ENCODE assay signal across 13 mouse cellular contexts in the genomic region with DNA sequence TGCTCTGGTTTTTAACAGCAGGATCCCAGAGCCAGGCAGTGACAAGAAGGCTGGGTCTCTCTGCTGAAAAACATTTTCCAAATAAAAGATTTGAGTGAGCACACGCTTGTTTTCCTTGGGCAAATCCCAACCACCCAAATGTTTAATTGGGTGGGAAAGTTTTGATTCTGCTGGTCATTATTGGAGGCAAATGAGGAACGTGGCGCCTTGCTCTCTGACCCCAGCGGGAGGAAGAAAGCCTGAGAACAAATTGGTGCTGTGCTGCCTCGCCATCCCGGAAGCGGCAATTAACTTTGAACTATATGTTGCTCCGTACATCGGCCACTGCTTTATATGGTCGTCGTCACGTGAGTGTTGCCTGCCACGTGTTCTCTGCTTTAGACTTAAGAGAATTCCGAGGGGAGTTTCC.
A peak's percentile ranks its signal among the peaks of the same experiment; 100 is the strongest.
DNase-seq lines count a peak whose midpoint lies in the region; ATAC-seq and TF ChIP-seq lines count a peak whose summit lies in the region.
"Had no signal": no experiment of that assay in that cellular context is flagged by ENCODE, and none has a peak within 500 bp of the region (broad histone marks: within the 10 kb centered on the region; RNA-seq: fewer than 3 reads in every experiment).

No protein-coding gene starts in this region.

- no peak overlapping the region for H3K9ac ChIP-seq in heart, embryonic 16.5 days (ENCODE audit: low read length)
- no peak overlapping the region for H3K9ac ChIP-seq in limb, embryonic 14.5 days (ENCODE audit: low read depth, low read length, severe bottlenecking)
- H3K9ac ChIP-seq: hindbrain, embryonic 14.5 days had no signal

- H3K27me3 ChIP-seq in heart, embryonic 16.5 days (ENCODE audit: control insufficient read depth, insufficient read depth, low read length) = no peaks in the 10 kb centered on the region
- no peaks in the 10 kb centered on the region for H3K27me3 ChIP-seq in limb, embryonic 14.5 days (ENCODE audit: control insufficient read depth, insufficient read depth, low read length)

- 0 out of 2 replicates have a peak, but pooled peaks have one; percentile 14 for ATAC-seq in heart, embryonic 16.5 days (replicated peaks; ENCODE audit: extremely low read depth, insufficient read depth, low FRiP score)
- ATAC-seq in limb, embryonic 14.5 days (ENCODE audit: low FRiP score, low read depth) = peak; percentile 37; the same call in 1 of the 2 replicates

- DNase-seq in embryo, embryonic 10.5 days (ENCODE audit: low spot score) = peak; percentile 13
- no peak for DNase-seq in embryo, embryonic 9.5 days (ENCODE audit: extremely low spot score)
- peak; percentile 29 to 53 for DNase-seq in kidney, postnatal 4 days
- DNase-seq in kidney, adult 8-10 months = no peak
- DNase-seq in limb, embryonic 14.5 days (ENCODE audit: low spot score) = peak; percentile 47
- no peak for DNase-seq in layer of hippocampus, postnatal 36 days
- DNase-seq in T-cell, adult 2 months (ENCODE audit: low spot score) = no peak
- DNase-seq: cerebellum, adult 11-12 months; left cerebral cortex, postnatal 4 days; midbrain, embryonic 14.5 days; thymus, postnatal 14 days had no signal

- no peaks in the 10 kb centered on the region for H3K36me3 ChIP-seq in heart, embryonic 16.5 days (ENCODE audit: control insufficient read depth, insufficient read depth)
- H3K36me3 ChIP-seq in limb, embryonic 14.5 days (ENCODE audit: control insufficient read depth, insufficient read depth, low read length) = no peaks in the 10 kb centered on the region

- no peak overlapping the region for H3K4me3 ChIP-seq in heart, embryonic 16.5 days (ENCODE audit: low read length)
- no peak overlapping the region for H3K4me3 ChIP-seq in limb, embryonic 14.5 days (replicated peaks; ENCODE audit: low read length)

- no peak overlapping the region for H3K27ac ChIP-seq in heart, embryonic 16.5 days (ENCODE audit: low read length)
- H3K27ac ChIP-seq in limb, embryonic 14.5 days (replicated peaks; ENCODE audit: low read depth, low read length) = peak overlapping the region; percentile 34; the same call in 1 of the 2 replicates
- H3K27ac ChIP-seq: hindbrain, embryonic 14.5 days had no signal

- H3K4me2 ChIP-seq in heart, embryonic 16.5 days (ENCODE audit: low read depth, low read length) = no peak overlapping the region
- no peak overlapping the region for H3K4me2 ChIP-seq in limb, embryonic 14.5 days (replicated peaks; ENCODE audit: low read depth, low read length, severe bottlenecking)
- H3K4me2 ChIP-seq: hindbrain, embryonic 14.5 days had no signal

- H3K9me3 ChIP-seq in heart, embryonic 16.5 days (replicated peaks; ENCODE audit: control insufficient read depth, low read length) = no peaks in the 10 kb centered on the region
- H3K9me3 ChIP-seq in limb, embryonic 14.5 days (ENCODE audit: control insufficient read depth, low read length) = no peaks in the 10 kb centered on the region

- H3K4me1 ChIP-seq in heart, embryonic 16.5 days (ENCODE audit: control insufficient read depth, insufficient read depth, low read length) = no peaks in the 10 kb centered on the region
- peaks cover 23% of the 10 kb centered on the region for H3K4me1 ChIP-seq in limb, embryonic 14.5 days (ENCODE audit: control insufficient read depth, insufficient read depth, low read length)

- no peak for TF ChIP-seq POLR2A in limb, embryonic 14.5 days (IDR thresholded peaks at IDR 0.05; ENCODE audit: borderline replicate concordance, extremely low read depth, insufficient read depth, insufficient read length)

- WGBS in heart, embryonic 16.5 days = 70% methylated on average over 14 of the region's 14 CpGs
- WGBS in limb, embryonic 14.5 days = 31% methylated on average over 14 of the region's 14 CpGs

Comparison
In these comparisons a context has a peak if more than half of its experiments do, and no peak if none do; other contexts are left out.
1. DNase-seq: peak in embryo, embryonic 10.5 days (single experiment), kidney, postnatal 4 days (2 of 2) and limb, embryonic 14.5 days (single experiment); none in embryo, embryonic 9.5 days (single experiment), kidney, adult 8-10 months (0 of 2), layer of hippocampus, postnatal 36 days (0 of 2) and T-cell, adult 2 months (single experiment).